Mouse (Mus musculus) C2C12 (cell line): ENCODE measurements around the gene Akt3.

Experiments
- CEBPB ChIP-seq: IDR thresholded peaks from one replicate; pipeline ENCODE4 v1.6.1; 2011; ENCODE audit warnings: low read depth, mild to moderate bottlenecking, control low read depth, moderate library complexity
- CTCF ChIP-seq: IDR thresholded peaks from one replicate; pipeline ENCODE4 v1.5.1; 2011; ENCODE audit not compliant: control insufficient read depth, insufficient read depth, insufficient read length
- FOSL1 ChIP-seq: IDR thresholded peaks from one replicate; pipeline ENCODE4 v1.8.0; 2011; ENCODE audit warnings: mild to moderate bottlenecking, low read length; ENCODE audit not compliant: poor library complexity, insufficient read depth, severe bottlenecking
- MAX ChIP-seq: IDR thresholded peaks from one replicate; pipeline ENCODE4 v1.6.1; 2011; ENCODE audit warnings: mild to moderate bottlenecking, control low read depth
- USF1 ChIP-seq: IDR thresholded peaks from one replicate; pipeline ENCODE4 v1.6.1; 2011; ENCODE audit warnings: low read depth, mild to moderate bottlenecking, control low read depth, moderate library complexity

DNA sequence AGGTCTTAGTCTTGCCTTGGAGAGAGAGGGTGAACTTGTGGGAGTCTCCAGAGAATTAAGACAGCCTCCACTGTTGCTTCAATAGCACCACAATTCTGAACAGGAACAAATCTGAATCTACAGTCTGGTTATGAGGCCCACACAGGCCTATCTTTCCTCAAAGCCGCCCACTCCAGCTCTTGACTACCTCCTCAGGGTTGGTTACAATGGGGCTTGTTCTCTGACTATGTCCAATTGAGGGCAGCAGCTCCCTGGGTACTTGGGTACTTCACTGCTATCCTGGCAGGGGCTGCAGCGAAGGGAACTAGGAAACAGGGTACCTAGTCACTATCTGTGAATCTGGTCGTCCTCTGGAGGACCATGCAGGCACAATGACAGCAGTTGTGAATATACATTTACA, 230.3 kb downstream of the Akt3 start:
- no peak for TF ChIP-seq CTCF
- no peak for TF ChIP-seq CEBPB
- no peak for TF ChIP-seq FOSL1
- no peak for TF ChIP-seq MAX
- TF ChIP-seq USF1 = no peak
